Mouse (Mus musculus): ENCODE data around the gene Tmem110. TPM values are rescaled to one million over a fixed set of nuclear protein-coding genes. Genes with fewer than 3 reads are reported as not detected.

The Tmem110 gene
- polyA plus RNA-seq, 1 experiment from 2014 or later: 16.0 TPM

- Histone ChIP-seq H3K27ac (ENCODE audit: low read depth, low read length) (no peak overlapping the region), H3K27me3 (ENCODE audit: control insufficient read depth, insufficient read depth, low read length) (no peaks in the 10 kb centered on the region), H3K4me3 (ENCODE audit: low read depth, low read length) (no peak overlapping the region), H3K9ac (ENCODE audit: low read depth, low read length) (no peak overlapping the region), H3K36me3 (ENCODE audit: control insufficient read depth, insufficient read depth, low read length) (no peaks in the 10 kb centered on the region), H3K4me2 (no peak overlapping the region), H3K9me3 (replicated peaks; ENCODE audit: control insufficient read depth, low read length) (no peaks in the 10 kb centered on the region), H3K4me1 (ENCODE audit: control insufficient read depth, insufficient read depth, low read length) (no peaks in the 10 kb centered on the region)
- WGBS (ENCODE audit: insufficient replicate concordance): 70% methylated on average over 8 of the region's 8 CpGs
- ATAC-seq (replicated peaks; ENCODE audit: insufficient number of reproducible peaks, low FRiP score, low TSS enrichment): no peak
Measured at GRCm38 (mm10) chr14:30922053-30922670, 96.8 kb downstream of the Tmem110 start.

- Histone ChIP-seq H3K9ac (ENCODE audit: low read depth, low read length) (no peak within 1 kb of the TSS), H3K4me2 (no peak within 1 kb of the TSS), H3K9me3 (replicated peaks; ENCODE audit: control insufficient read depth, low read length) (no peaks in the 10 kb centered on the region), H3K4me3 (ENCODE audit: low read depth, low read length) (no peak within 1 kb of the TSS), H3K27ac (ENCODE audit: low read depth, low read length) (no peak within 1 kb of the TSS), H3K4me1 (ENCODE audit: control insufficient read depth, insufficient read depth, low read length) (no peaks in the 10 kb centered on the region), H3K36me3 (ENCODE audit: control insufficient read depth, insufficient read depth, low read length) (no peaks in the 10 kb centered on the region), H3K27me3 (ENCODE audit: control insufficient read depth, insufficient read depth, low read length) (no peaks in the 10 kb centered on the region)
- WGBS (ENCODE audit: insufficient replicate concordance): 41% methylated on average over 6 of the region's 6 CpGs
- no peak for ATAC-seq (replicated peaks; ENCODE audit: insufficient number of reproducible peaks, low FRiP score, low TSS enrichment)
Measured at GRCm38 (mm10) chr14:30923375-30924105, 98.2 kb downstream of the Tmem110 start, which contains the start of gene Itih3. Gene Itih3 (minus strand): TSS chr14:30923760.

GRCm38 (mm10) chr14:30925492-30925891, 100.1 kb downstream of the Tmem110 start:
- H3K27ac ChIP-seq (ENCODE audit: low read depth, low read length): no peak overlapping the region
- no peak for ATAC-seq (replicated peaks; ENCODE audit: insufficient number of reproducible peaks, low FRiP score, low TSS enrichment)
- no peak overlapping the region for H3K4me3 ChIP-seq (ENCODE audit: low read depth, low read length)
- H3K9ac ChIP-seq (ENCODE audit: low read depth, low read length): no peak overlapping the region
- no peaks in the 10 kb centered on the region for H3K36me3 ChIP-seq (ENCODE audit: control insufficient read depth, insufficient read depth, low read length)
- H3K4me1 ChIP-seq (ENCODE audit: control insufficient read depth, insufficient read depth, low read length): no peaks in the 10 kb centered on the region
- 80% methylated on average over 3 of the region's 3 CpGs for WGBS (ENCODE audit: insufficient replicate concordance)
- H3K4me2 ChIP-seq: no peak overlapping the region
- H3K9me3 ChIP-seq (replicated peaks; ENCODE audit: control insufficient read depth, low read length): no peaks in the 10 kb centered on the region
- no peaks in the 10 kb centered on the region for H3K27me3 ChIP-seq (ENCODE audit: control insufficient read depth, insufficient read depth, low read length)

Other genes starting within 250 kb of the Tmem110 start
- 25.5 and 28.1 TPM in 2 replicates for gene Prkcd, start 199.4 kb upstream of the Tmem110 start, polyA plus RNA-seq (2014; fragmentation: Nextera tagmentation; extraction: Ambion mirVana)
- 10.3 and 12.3 TPM in 2 replicates for gene Rft1, start 171.2 kb upstream of the Tmem110 start, polyA plus RNA-seq (2014; fragmentation: Nextera tagmentation; extraction: Ambion mirVana)
- 12.0 and 13.2 TPM in 2 replicates for gene Sfmbt1, start 110.7 kb upstream of the Tmem110 start, polyA plus RNA-seq (2014; fragmentation: Nextera tagmentation; extraction: Ambion mirVana)
- 1.8 and 2.0 TPM in 2 replicates for gene Mustn1, start 53.6 kb downstream of the Tmem110 start, polyA plus RNA-seq (2014; fragmentation: Nextera tagmentation; extraction: Ambion mirVana)
- not detected in 2 replicates for gene Itih4, start 60.9 kb downstream of the Tmem110 start, polyA plus RNA-seq (2014; fragmentation: Nextera tagmentation; extraction: Ambion mirVana)
- 1.4 and 1.7 TPM in 2 replicates for gene Itih3, start 98.2 kb downstream of the Tmem110 start, polyA plus RNA-seq (2014; fragmentation: Nextera tagmentation; extraction: Ambion mirVana)
- 0.11 TPM in 1 of 2 replicates, not detected in the other for gene Itih1, start 117.7 kb downstream of the Tmem110 start, polyA plus RNA-seq (2014; fragmentation: Nextera tagmentation; extraction: Ambion mirVana)
- 4.4 and 5.1 TPM in 2 replicates for gene Nek4, start 125.8 kb downstream of the Tmem110 start, polyA plus RNA-seq (2014; fragmentation: Nextera tagmentation; extraction: Ambion mirVana)
- gene Glt8d1, start 175.8 kb downstream of the Tmem110 start, polyA plus RNA-seq (2014; fragmentation: Nextera tagmentation; extraction: Ambion mirVana): 49.4 and 55.1 TPM in 2 replicates
- 319 and 321 TPM in 2 replicates for gene Spcs1, start 176.1 kb downstream of the Tmem110 start, polyA plus RNA-seq (2014; fragmentation: Nextera tagmentation; extraction: Ambion mirVana)
- gene Pbrm1, start 193.5 kb downstream of the Tmem110 start, polyA plus RNA-seq (2014; fragmentation: Nextera tagmentation; extraction: Ambion mirVana): 80.6 and 93.6 TPM in 2 replicates
- gene Gnl3, start 193.6 kb downstream of the Tmem110 start, polyA plus RNA-seq (2014; fragmentation: Nextera tagmentation; extraction: Ambion mirVana): 76.2 and 88.7 TPM in 2 replicates

All from heart, embryonic 11.5 days (tissue).